Mouse (Mus musculus) heart, postnatal 0 days (tissue): ENCODE results near the gene Gemin2. TPM values are rescaled to one million over a fixed set of nuclear protein-coding genes. Genes with fewer than 3 reads are reported as not detected.
A peak's percentile ranks its signal among the peaks of the same experiment; 100 is the strongest.

Source experiments
- ATAC-seq: fragments of 200-750 bp; cut with Nextera tagmentation; 2 replicates; pipeline ENCODE4 v1.8.0; 2017; ENCODE audit warnings: low read depth, moderate number of reproducible peaks, moderate library complexity; ENCODE audit not compliant: insufficient read depth
- DNase-seq: peaks from one replicate; pipeline ENCODE4 v3.0.0-alpha.2; 2016; ENCODE audit warnings: low spot score
- H3K27ac ChIP-seq: fragments of 300-500 bp; sonication (generic); 2 replicates; pipeline ENCODE4 v1.5.1; 2014; ENCODE audit warnings: low read depth, mild to moderate bottlenecking
- H3K27me3 ChIP-seq: fragments of 300-500 bp; sonication (generic); 2 replicates; pipeline ENCODE4 v1.6.1; 2014; ENCODE audit warnings: low read length, mixed read lengths; ENCODE audit not compliant: control insufficient read depth, insufficient read depth
- H3K36me3 ChIP-seq: fragments of 300-500 bp; sonication (generic); replicated peaks from 2 replicates; pipeline ENCODE4 v1.6.1; 2014; ENCODE audit warnings: low read length, mixed read lengths; ENCODE audit not compliant: control insufficient read depth, insufficient read depth
- H3K4me1 ChIP-seq: fragments of 300-500 bp; sonication (generic); 2 replicates; pipeline ENCODE4 v1.6.1; 2014; ENCODE audit warnings: antibody characterized with exemption; ENCODE audit not compliant: control insufficient read depth, insufficient read depth
- H3K4me2 ChIP-seq: fragments of 300-500 bp; sonication (generic); 2 replicates; pipeline ENCODE4 v1.6.1; 2014; ENCODE audit warnings: low read depth, mild to moderate bottlenecking, low read length, moderate library complexity
- H3K4me3 ChIP-seq: fragments of 300-500 bp; sonication (generic); 2 replicates; pipeline ENCODE4 v1.5.1; 2014; ENCODE audit warnings: low read depth, low read length
- H3K9ac ChIP-seq: fragments of 300-500 bp; sonication (generic); replicated peaks from 2 replicates; pipeline ENCODE4 v1.6.1; 2014; ENCODE audit warnings: low read depth, low read length, mixed read lengths
- H3K9me3 ChIP-seq: fragments of 300-500 bp; sonication (generic); replicated peaks from 2 replicates; pipeline ENCODE4 v1.6.1; 2016; ENCODE audit warnings: low read length; ENCODE audit not compliant: control insufficient read depth
- CTCF ChIP-seq: IDR thresholded peaks from 2 replicates; pipeline ENCODE4 v1.5.1; 2016; ENCODE audit warnings: antibody characterized with exemption, control low read depth, low read depth
- EP300 ChIP-seq: IDR thresholded peaks from 2 replicates; pipeline ENCODE4 v1.6.1; 2016; ENCODE audit warnings: antibody characterized with exemption, low read depth
- WGBS: fragments of 180-500 bp; shearing (Covaris S2); extraction: QIAGEN DNeasy Blood & Tissue Kit; methylation state at CpG from one replicate; pipeline ENCODE4 v1.1.7; 2014; 5-methylcytosine and 5-hydroxymethylcytosine counted together
- polyA plus RNA-seq: library from polyadenylated mRNA; unstranded; fragments of >200 nt; fragmentation: Nextera tagmentation; extraction: Ambion mirVana; gene quantifications from 2 replicates; pipeline ENCODE4 v1.2.1, GENCODE M21; 2015
- total RNA-seq: library from RNA; depleted of rRNA; stranded (reverse); fragments of >200 nt; gene quantifications from 2 replicates; pipeline ENCODE4 v1.2.3, GENCODE M21; 2014; ENCODE audit warnings: low replicate concordance; rRNA removed

The Gemin2 gene
- total and polyA plus RNA-seq, 2 experiments from 2014 or later = 3.7 to 16.3 TPM

DNA sequence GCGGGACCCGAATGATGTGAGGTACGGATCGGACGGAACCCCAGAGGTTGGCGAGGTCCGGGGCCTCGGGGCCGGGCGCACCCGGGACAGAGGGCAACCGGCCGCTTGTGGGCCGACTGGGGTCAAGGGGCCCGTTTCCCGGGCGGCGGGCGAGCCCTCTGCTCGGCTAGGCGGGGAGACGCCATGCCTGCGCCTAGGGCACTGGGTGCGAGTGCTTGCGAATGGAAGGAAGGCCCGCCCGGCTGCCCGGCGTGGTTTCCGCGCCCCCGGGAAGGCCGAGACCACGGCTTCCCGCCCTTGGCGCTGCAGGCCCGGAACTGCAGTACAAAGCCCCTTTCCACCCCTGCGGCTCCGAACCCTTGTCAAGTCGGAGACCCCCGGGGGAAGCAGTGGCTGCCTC is 53.9 kb downstream of the Gemin2 start:
- H3K27me3 ChIP-seq = 0 out of 2 replicates have a peak, but pooled peaks cover 3% of the 10 kb centered on the region
- ATAC-seq (peak; percentile 39), DNase-seq (no peak)
- peak overlapping the region; percentile 85 for H3K27ac ChIP-seq
- peak overlapping the region; percentile 82 for H3K4me2 ChIP-seq
- TF ChIP-seq CTCF = no peak
- no peak for TF ChIP-seq EP300
- H3K9me3 ChIP-seq = no peaks in the 10 kb centered on the region
- under 1% methylated on average over 40 of the region's 41 CpGs for WGBS
- H3K9ac ChIP-seq = peak overlapping the region; percentile 97
- peak overlapping the region; percentile 83 for H3K4me3 ChIP-seq
- H3K36me3 ChIP-seq = peaks cover 38% of the 10 kb centered on the region
- 0 out of 2 replicates have a peak, but pooled peaks cover 6% of the 10 kb centered on the region for H3K4me1 ChIP-seq

DNA sequence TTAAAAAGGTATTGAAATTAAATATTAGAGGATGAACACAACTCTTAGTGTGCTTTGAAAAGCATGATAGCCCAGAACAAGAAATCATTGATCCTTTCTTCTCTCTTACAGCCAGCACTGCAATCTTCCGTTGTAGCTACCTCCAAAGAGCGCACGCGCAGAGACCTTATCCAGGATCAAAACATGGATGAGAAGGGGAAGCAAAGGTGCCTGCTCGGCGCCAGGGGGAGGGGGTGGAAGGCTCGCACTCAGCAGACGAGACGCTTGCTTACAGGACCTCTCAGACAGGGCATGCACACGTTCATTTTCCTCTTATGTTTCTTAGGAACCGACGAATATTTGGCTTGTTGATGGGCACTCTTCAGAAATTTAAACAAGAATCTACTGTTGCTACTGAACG is 55.6 kb downstream of the Gemin2 start:
- Histone ChIP-seq H3K9me3 (no peaks in the 10 kb centered on the region), H3K27me3 (0 out of 2 replicates have a peak, but pooled peaks cover 2% of the 10 kb centered on the region), H3K4me2 (no peak overlapping the region), H3K4me1 (0 out of 2 replicates have a peak, but pooled peaks cover 6% of the 10 kb centered on the region), H3K9ac (no peak overlapping the region), H3K4me3 (no peak overlapping the region), H3K36me3 (peaks cover 44% of the 10 kb centered on the region), H3K27ac (no peak overlapping the region)
- no peak for ATAC-seq
- no peak for TF ChIP-seq CTCF
- no peak for TF ChIP-seq EP300
- no peak for DNase-seq
- WGBS = 91% methylated on average over 13 of the region's 13 CpGs

DNA sequence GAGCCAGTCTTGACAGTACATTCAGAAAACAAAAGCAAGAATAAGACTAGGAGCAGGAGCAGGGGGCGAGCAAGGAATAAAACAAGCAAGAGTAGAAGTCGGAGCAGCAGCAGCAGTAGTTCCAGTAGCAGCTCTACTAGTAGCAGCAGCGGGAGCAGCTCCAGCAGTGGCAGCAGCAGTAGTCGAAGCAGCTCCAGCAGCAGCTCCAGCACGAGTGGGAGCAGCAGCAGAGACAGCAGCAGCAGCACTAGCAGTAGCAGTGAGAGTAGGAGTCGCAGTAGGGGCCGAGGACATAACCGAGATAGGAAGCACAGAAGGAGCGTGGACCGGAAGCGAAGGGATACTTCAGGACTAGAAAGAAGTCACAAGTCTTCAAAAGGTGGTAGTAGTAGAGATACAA is 59.1 kb downstream of the Gemin2 start:
- H3K4me2 ChIP-seq = no peak overlapping the region

DNA sequence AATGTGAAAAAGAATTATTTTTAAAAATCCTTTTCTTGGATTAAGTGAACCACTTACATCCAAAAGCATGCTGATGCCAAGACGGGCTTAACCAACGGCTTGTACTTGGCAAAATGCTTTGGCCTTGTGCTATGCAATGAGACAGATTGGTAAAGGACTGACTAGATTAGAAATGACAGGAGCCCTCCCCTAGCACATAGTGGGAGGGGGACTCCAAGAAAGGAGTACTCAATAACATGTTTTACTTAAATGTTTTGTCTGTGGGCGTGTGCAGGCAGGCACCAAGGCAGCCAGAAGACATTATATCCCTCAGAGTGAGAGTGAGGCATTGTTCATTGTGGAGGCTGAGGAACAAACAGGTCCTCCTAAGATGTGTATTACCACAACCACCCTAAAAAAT is 60.9 kb downstream of the Gemin2 start:
- H3K27me3 ChIP-seq = no peaks in the 10 kb centered on the region
- H3K9ac ChIP-seq = no peak overlapping the region
- TF ChIP-seq EP300 (no peak), CTCF (no peak)
- H3K4me3 ChIP-seq = no peak overlapping the region
- no peak overlapping the region for H3K27ac ChIP-seq
- no peaks in the 10 kb centered on the region for H3K4me1 ChIP-seq
- no peak for ATAC-seq
- DNase-seq = no peak
- H3K9me3 ChIP-seq = no peaks in the 10 kb centered on the region
- H3K36me3 ChIP-seq = peaks cover 41% of the 10 kb centered on the region
- H3K4me2 ChIP-seq = no peak overlapping the region
- WGBS = 74% methylated on average over 3 of the region's 3 CpGs

More for the DNA sequence above, 59.1 kb downstream of the Gemin2 start:
- Histone ChIP-seq H3K27me3 (no peaks in the 10 kb centered on the region), H3K27ac (no peak overlapping the region), H3K9me3 (no peaks in the 10 kb centered on the region), H3K4me3 (no peak overlapping the region), H3K4me1 (0 out of 2 replicates have a peak, but pooled peaks cover 3% of the 10 kb centered on the region), H3K36me3 (peaks cover 51% of the 10 kb centered on the region), H3K9ac (no peak overlapping the region)
- TF ChIP-seq CTCF = no peak
- TF ChIP-seq EP300 = no peak
- no peak for ATAC-seq
- no peak for DNase-seq
- 80% methylated on average over 11 of the region's 11 CpGs for WGBS

DNA sequence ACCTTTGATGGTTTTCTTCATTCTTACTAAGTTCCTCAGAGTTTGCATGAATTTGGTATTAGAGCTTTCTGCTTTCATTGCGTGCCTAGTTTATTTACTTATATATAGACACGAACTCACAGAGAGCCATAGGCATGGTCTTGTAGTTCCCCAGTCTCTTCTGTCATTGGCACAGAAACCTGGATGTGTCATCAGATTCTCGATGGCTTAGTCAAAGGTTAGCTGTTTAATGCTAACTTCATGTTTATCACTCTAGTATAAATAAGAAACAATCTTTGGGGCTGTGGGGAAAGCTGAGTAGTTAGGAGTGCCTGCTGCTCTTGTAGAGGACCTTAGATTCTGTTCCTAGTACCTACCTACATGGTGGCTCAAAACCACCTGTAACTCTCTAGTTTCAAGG is 63.8 kb downstream of the Gemin2 start:
- no peak for TF ChIP-seq EP300
- TF ChIP-seq CTCF = no peak
- Histone ChIP-seq H3K4me2 (no peak overlapping the region), H3K4me1 (no peaks in the 10 kb centered on the region), H3K27me3 (no peaks in the 10 kb centered on the region), H3K9me3 (no peaks in the 10 kb centered on the region), H3K9ac (no peak overlapping the region), H3K27ac (no peak overlapping the region), H3K4me3 (no peak overlapping the region), H3K36me3 (peaks cover 14% of the 10 kb centered on the region)
- DNase-seq = no peak
- no peak for ATAC-seq
- WGBS = 86% methylated on average over 3 of the region's 3 CpGs

DNA sequence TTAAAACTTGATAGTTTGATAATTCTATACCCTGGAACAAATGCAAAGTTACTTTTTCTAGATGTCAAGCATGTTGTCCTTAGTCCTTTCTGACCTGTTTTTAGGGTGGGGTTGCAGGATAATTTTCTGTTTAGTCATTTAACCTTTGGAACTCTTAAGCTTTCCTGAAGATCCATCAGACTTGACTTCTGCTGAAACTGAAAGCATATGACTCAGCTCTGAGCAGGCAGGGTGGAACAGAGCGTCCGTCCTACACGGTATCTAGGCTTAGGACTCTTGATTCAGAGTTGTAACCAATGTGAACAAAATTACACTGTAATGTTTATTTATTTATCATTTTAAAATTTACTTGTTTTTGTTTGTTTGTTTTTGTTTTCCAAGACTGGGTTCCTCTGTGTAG is 64.7 kb downstream of the Gemin2 start:
- Histone ChIP-seq H3K4me3 (no peak overlapping the region), H3K4me2 (no peak overlapping the region), H3K9me3 (no peaks in the 10 kb centered on the region), H3K4me1 (no peaks in the 10 kb centered on the region), H3K9ac (no peak overlapping the region), H3K36me3 (peaks cover 7% of the 10 kb centered on the region), H3K27ac (no peak overlapping the region), H3K27me3 (no peaks in the 10 kb centered on the region)
- 91% methylated on average over 3 of the region's 3 CpGs for WGBS
- no peak for DNase-seq
- TF ChIP-seq EP300 (no peak), CTCF (no peak)
- no peak for ATAC-seq

Other genes starting within 250 kb of the Gemin2 start
- gene Sec23a, start 1.4 kb upstream of the Gemin2 start, total RNA-seq = 58.9 and 77.7 TPM in 2 replicates
- gene Sec23a, start 1.4 kb upstream of the Gemin2 start, polyA plus RNA-seq = 41.5 and 42.8 TPM in 2 replicates
- gene Trappc6b, start 48.1 kb downstream of the Gemin2 start, total RNA-seq = 23.2 and 57.8 TPM in 2 replicates
- 95.4 and 96.6 TPM in 2 replicates for gene Trappc6b, start 48.1 kb downstream of the Gemin2 start, polyA plus RNA-seq
- gene Pnn, start 53.5 kb downstream of the Gemin2 start, total RNA-seq = 6.7 and 11.8 TPM in 2 replicates
- 36.6 and 41.3 TPM in 2 replicates for gene Pnn, start 53.5 kb downstream of the Gemin2 start, polyA plus RNA-seq
- 25.4 and 32.3 TPM in 2 replicates for gene Mia2, start 82.4 kb downstream of the Gemin2 start, total RNA-seq
- 43.6 and 43.8 TPM in 2 replicates for gene Mia2, start 82.4 kb downstream of the Gemin2 start, polyA plus RNA-seq
- 9.7 and 22.3 TPM in 2 replicates for gene Fbxo33, start 206.3 kb downstream of the Gemin2 start, total RNA-seq
- 3.6 and 5.5 TPM in 2 replicates for gene Fbxo33, start 206.3 kb downstream of the Gemin2 start, polyA plus RNA-seq